Mouse (Mus musculus): ENCODE results near the gene Tspan9. TPM values are rescaled to one million over a fixed set of nuclear protein-coding genes. Genes with fewer than 3 reads are reported as not detected.

Gene Tspan9
- total and polyA plus RNA-seq, 2 experiments = 23.2 to 40.0 TPM

GRCm38 (mm10) chr6:127949885-127950284 is 193.5 kb downstream of the Tspan9 start:
- Histone ChIP-seq H3K27me3 (ENCODE audit: control insufficient read depth, insufficient read depth, low read length) (no peaks in the 10 kb centered on the region), H3K36me3 (ENCODE audit: control insufficient read depth, insufficient read depth, low read length) (no peaks in the 10 kb centered on the region), H3K9ac (ENCODE audit: low read depth, low read length) (no peak overlapping the region), H3K79me2 (ENCODE audit: control insufficient read depth, insufficient read depth, low read length) (no peaks in the 10 kb centered on the region), H3K4me3 (ENCODE audit: insufficient read depth, low read depth, low read length) (no peak overlapping the region), H3K27ac (replicated peaks; ENCODE audit: insufficient read depth, low read depth, low read length) (no peak overlapping the region), H3K4me1 (ENCODE audit: control insufficient read depth, insufficient read depth, low read length) (no peaks in the 10 kb centered on the region)
- no peak for DNase-seq (ENCODE audit: extremely low read depth, low read depth, low spot score)
- TF ChIP-seq CTCF (IDR thresholded peaks at IDR 0.05; ENCODE audit: low read depth, low read length) = no peak
- TF ChIP-seq POLR2A (IDR thresholded peaks at IDR 0.05; ENCODE audit: extremely low read depth, insufficient read depth, low read length) = no peak
- WGBS = 86% methylated on average over 7 of the region's 7 CpGs

GRCm38 (mm10) chr6:127948656-127949055 is 194.7 kb downstream of the Tspan9 start:
- H3K36me3 ChIP-seq (ENCODE audit: control insufficient read depth, insufficient read depth, low read length) = no peaks in the 10 kb centered on the region
- H3K27me3 ChIP-seq (ENCODE audit: control insufficient read depth, insufficient read depth, low read length) = no peaks in the 10 kb centered on the region
- H3K4me3 ChIP-seq (ENCODE audit: insufficient read depth, low read depth, low read length) = no peak overlapping the region
- H3K9ac ChIP-seq (ENCODE audit: low read depth, low read length) = no peak overlapping the region
- no peaks in the 10 kb centered on the region for H3K4me1 ChIP-seq (ENCODE audit: control insufficient read depth, insufficient read depth, low read length)
- WGBS = 76% methylated on average over 9 of the region's 9 CpGs
- no peak for DNase-seq (ENCODE audit: extremely low read depth, low read depth, low spot score)
- TF ChIP-seq CTCF (IDR thresholded peaks at IDR 0.05; ENCODE audit: low read depth, low read length) (no peak), POLR2A (IDR thresholded peaks at IDR 0.05; ENCODE audit: extremely low read depth, insufficient read depth, low read length) (no peak)
- no peak overlapping the region for H3K27ac ChIP-seq (replicated peaks; ENCODE audit: insufficient read depth, low read depth, low read length)
- H3K79me2 ChIP-seq (ENCODE audit: control insufficient read depth, insufficient read depth, low read length) = no peaks in the 10 kb centered on the region

- peak; percentile 64 for DNase-seq (ENCODE audit: extremely low read depth, low read depth, low spot score)
- WGBS = 56% methylated on average over 9 of the region's 9 CpGs
- H3K4me3 ChIP-seq (ENCODE audit: insufficient read depth, low read depth, low read length) = no peak overlapping the region
- no peaks in the 10 kb centered on the region for H3K4me1 ChIP-seq (ENCODE audit: control insufficient read depth, insufficient read depth, low read length)
- no peak overlapping the region for H3K27ac ChIP-seq (replicated peaks; ENCODE audit: insufficient read depth, low read depth, low read length)
- H3K36me3 ChIP-seq (ENCODE audit: control insufficient read depth, insufficient read depth, low read length) = no peaks in the 10 kb centered on the region
- H3K9ac ChIP-seq (ENCODE audit: low read depth, low read length) = no peak overlapping the region
- H3K79me2 ChIP-seq (ENCODE audit: control insufficient read depth, insufficient read depth, low read length) = no peaks in the 10 kb centered on the region
- no peak for TF ChIP-seq POLR2A (IDR thresholded peaks at IDR 0.05; ENCODE audit: extremely low read depth, insufficient read depth, low read length)
- peak; percentile 77 for TF ChIP-seq CTCF (IDR thresholded peaks at IDR 0.05; ENCODE audit: low read depth, low read length)
- no peaks in the 10 kb centered on the region for H3K27me3 ChIP-seq (ENCODE audit: control insufficient read depth, insufficient read depth, low read length)
These were observed 197.7 kb downstream of the Tspan9 start for GRCm38 (mm10) chr6:127945725-127946124.

- DNase-seq (ENCODE audit: extremely low read depth, low read depth, low spot score) = no peak
- Histone ChIP-seq H3K4me3 (ENCODE audit: insufficient read depth, low read depth, low read length) (no peak overlapping the region), H3K79me2 (ENCODE audit: control insufficient read depth, insufficient read depth, low read length) (no peaks in the 10 kb centered on the region), H3K9ac (ENCODE audit: low read depth, low read length) (no peak overlapping the region), H3K36me3 (ENCODE audit: control insufficient read depth, insufficient read depth, low read length) (no peaks in the 10 kb centered on the region), H3K4me1 (ENCODE audit: control insufficient read depth, insufficient read depth, low read length) (no peaks in the 10 kb centered on the region), H3K27ac (replicated peaks; ENCODE audit: insufficient read depth, low read depth, low read length) (no peak overlapping the region), H3K27me3 (ENCODE audit: control insufficient read depth, insufficient read depth, low read length) (no peaks in the 10 kb centered on the region)
- 88% methylated on average over 8 of the region's 8 CpGs for WGBS
- TF ChIP-seq CTCF (IDR thresholded peaks at IDR 0.05; ENCODE audit: low read depth, low read length) (no peak), POLR2A (IDR thresholded peaks at IDR 0.05; ENCODE audit: extremely low read depth, insufficient read depth, low read length) (no peak)
These were observed 201.0 kb downstream of the Tspan9 start for GRCm38 (mm10) chr6:127942421-127942820.

- TF ChIP-seq POLR2A (IDR thresholded peaks at IDR 0.05; ENCODE audit: extremely low read depth, insufficient read depth, low read length) (no peak), CTCF (IDR thresholded peaks at IDR 0.05; ENCODE audit: low read depth, low read length) (no peak)
- Histone ChIP-seq H3K4me1 (ENCODE audit: control insufficient read depth, insufficient read depth, low read length) (no peaks in the 10 kb centered on the region), H3K79me2 (ENCODE audit: control insufficient read depth, insufficient read depth, low read length) (no peaks in the 10 kb centered on the region), H3K4me3 (ENCODE audit: insufficient read depth, low read depth, low read length) (no peak overlapping the region), H3K27me3 (ENCODE audit: control insufficient read depth, insufficient read depth, low read length) (no peaks in the 10 kb centered on the region), H3K27ac (replicated peaks; ENCODE audit: insufficient read depth, low read depth, low read length) (no peak overlapping the region), H3K9ac (ENCODE audit: low read depth, low read length) (no peak overlapping the region), H3K36me3 (ENCODE audit: control insufficient read depth, insufficient read depth, low read length) (no peaks in the 10 kb centered on the region)
- 75% methylated on average over 3 of the region's 3 CpGs for WGBS
- no peak for DNase-seq (ENCODE audit: extremely low read depth, low read depth, low spot score)
These were observed 208.3 kb downstream of the Tspan9 start for GRCm38 (mm10) chr6:127935105-127935504.

- H3K27ac ChIP-seq (replicated peaks; ENCODE audit: insufficient read depth, low read depth, low read length) = no peak overlapping the region
- H3K36me3 ChIP-seq (ENCODE audit: control insufficient read depth, insufficient read depth, low read length) = no peaks in the 10 kb centered on the region
- H3K4me3 ChIP-seq (ENCODE audit: insufficient read depth, low read depth, low read length) = no peak overlapping the region
- 92% methylated on average over 5 of the region's 5 CpGs for WGBS
- no peaks in the 10 kb centered on the region for H3K79me2 ChIP-seq (ENCODE audit: control insufficient read depth, insufficient read depth, low read length)
- H3K9ac ChIP-seq (ENCODE audit: low read depth, low read length) = no peak overlapping the region
- H3K4me1 ChIP-seq (ENCODE audit: control insufficient read depth, insufficient read depth, low read length) = no peaks in the 10 kb centered on the region
- DNase-seq (ENCODE audit: extremely low read depth, low read depth, low spot score) = peak; percentile 12
- no peak for TF ChIP-seq CTCF (IDR thresholded peaks at IDR 0.05; ENCODE audit: low read depth, low read length)
- no peak for TF ChIP-seq POLR2A (IDR thresholded peaks at IDR 0.05; ENCODE audit: extremely low read depth, insufficient read depth, low read length)
- no peaks in the 10 kb centered on the region for H3K27me3 ChIP-seq (ENCODE audit: control insufficient read depth, insufficient read depth, low read length)
These were observed 209.6 kb downstream of the Tspan9 start for GRCm38 (mm10) chr6:127933841-127934240.
